Mouse (Mus musculus) CH12.LX (cell line): ENCODE measurements around the gene Eps8l3. TPM values are rescaled to one million over a fixed set of nuclear protein-coding genes. Genes with fewer than 3 reads are reported as not detected.
A peak's percentile ranks its signal among the peaks of the same experiment; 100 is the strongest.

ENCODE experiments used
- DNase-seq: peaks from one replicate; pipeline ENCODE4 v3.0.0-alpha.2; 2013; ENCODE audit errors: extremely low read depth
- H3K27ac ChIP-seq: 2 replicates; pipeline ENCODE4 v1.5.1; 2012; ENCODE audit warnings: low read depth, mild to moderate bottlenecking, control low read depth, moderate library complexity; ENCODE audit not compliant: insufficient read depth
- H3K27me3 ChIP-seq: replicated peaks from 2 replicates; pipeline ENCODE3; 2012; ENCODE audit warnings: inconsistent platforms
- H3K36me3 ChIP-seq, 2 experiments: replicated peaks in 1 of 2; 2 replicates each; pipeline versions ENCODE3 to v1.6.1; 2012; ENCODE audit warnings: inconsistent platforms in 1 of 2, low read length in 1 of 2, mild to moderate bottlenecking in 1 of 2, mixed read lengths in 1 of 2, moderate library complexity in 1 of 2; ENCODE audit not compliant: control insufficient read depth in 1 of 2, insufficient read depth in 1 of 2
- H3K4me1 ChIP-seq, 2 experiments: 2 replicates each; pipeline ENCODE4 v1.6.1; 2012; ENCODE audit warnings: inconsistent platforms in 1 of 2, moderate library complexity in 1 of 2; ENCODE audit not compliant: insufficient read depth in 2 of 2, control insufficient read depth in 1 of 2
- H3K4me2 ChIP-seq: 2 replicates; pipeline ENCODE4 v1.6.1; 2012; ENCODE audit warnings: low read depth, mild to moderate bottlenecking, control low read depth; ENCODE audit not compliant: poor library complexity, insufficient read depth, severe bottlenecking
- H3K4me3 ChIP-seq, 3 experiments: fragments of 150-350 bp in 1 of 3; sonication (generic) in 1 of 3; replicated peaks in 1 of 3; 2 replicates each; pipeline versions ENCODE3 to v1.5.1; 2011 to 2012; ENCODE audit warnings: low read depth in 2 of 3, low read length in 2 of 3, mild to moderate bottlenecking in 2 of 3, moderate library complexity in 2 of 3, control low read depth in 1 of 3, improper control_type of control experiment in 1 of 3, inconsistent platforms in 1 of 3, mixed read lengths in 1 of 3; ENCODE audit not compliant: poor library complexity in 1 of 3
- H3K79me2 ChIP-seq: replicated peaks from 2 replicates; pipeline ENCODE4 v1.6.1; 2012; ENCODE audit warnings: mild to moderate bottlenecking, moderate library complexity; ENCODE audit not compliant: control insufficient read depth, poor library complexity, insufficient read depth, severe bottlenecking; ENCODE audit errors: extremely low read depth
- H3K9ac ChIP-seq: 2 replicates; pipeline ENCODE4 v1.6.1; 2012; ENCODE audit warnings: low read depth, mild to moderate bottlenecking, control low read depth, moderate library complexity; ENCODE audit not compliant: insufficient read depth
- H3K9me3 ChIP-seq: replicated peaks from 2 replicates; pipeline ENCODE3; 2012; ENCODE audit warnings: low read length, inconsistent platforms, mixed read lengths
- BHLHE40 ChIP-seq: IDR thresholded peaks from 2 replicates; pipeline ENCODE4 v1.6.1; 2011; ENCODE audit warnings: mild to moderate bottlenecking, low read depth, low read length, improper control_type of control experiment
- CHD2 ChIP-seq: IDR thresholded peaks from 2 replicates; pipeline ENCODE4 v1.6.1; 2011; ENCODE audit warnings: low read length, improper control_type of control experiment
- E2F4 ChIP-seq: IDR thresholded peaks from 2 replicates; pipeline ENCODE4 v1.6.1; 2011; ENCODE audit warnings: low read depth, low read length, improper control_type of control experiment; ENCODE audit not compliant: insufficient replicate concordance
- ELF1 ChIP-seq: IDR thresholded peaks from 2 replicates; pipeline ENCODE4 v1.6.1; 2014; ENCODE audit warnings: low read depth, mild to moderate bottlenecking, inconsistent platforms, low read length, improper control_type of control experiment
- EP300 ChIP-seq: IDR thresholded peaks from 2 replicates; pipeline ENCODE4 v1.6.1; 2011; ENCODE audit warnings: low read length, improper control_type of control experiment
- ETS1 ChIP-seq: conservative IDR thresholded peaks from 2 replicates; pipeline ENCODE4 v1.6.1; 2012; ENCODE audit warnings: low read depth, mild to moderate bottlenecking, inconsistent platforms, low read length, improper control_type of control experiment, moderate library complexity
- GABPA ChIP-seq: IDR thresholded peaks from 2 replicates; pipeline ENCODE4 v1.6.1; 2012; ENCODE audit warnings: low read depth, low read length, improper control_type of control experiment, inconsistent platforms; ENCODE audit not compliant: insufficient replicate concordance
- HCFC1 ChIP-seq: IDR thresholded peaks from 2 replicates; pipeline ENCODE4 v1.6.1; 2012; ENCODE audit warnings: low read depth, mild to moderate bottlenecking, inconsistent platforms, low read length, improper control_type of control experiment
- IRF4 ChIP-seq: IDR thresholded peaks from 2 replicates; pipeline ENCODE4 v1.6.1; 2014; ENCODE audit warnings: low read depth, mild to moderate bottlenecking, inconsistent platforms, low read length, improper control_type of control experiment
- JUND ChIP-seq: conservative IDR thresholded peaks from 2 replicates; pipeline ENCODE4 v1.6.1; 2011; ENCODE audit warnings: low read depth, low read length, improper control_type of control experiment
- MAFK ChIP-seq: IDR thresholded peaks from 2 replicates; pipeline ENCODE4 v1.6.1; 2011; ENCODE audit warnings: low read length, improper control_type of control experiment; ENCODE audit not compliant: insufficient replicate concordance
- MAX ChIP-seq: IDR thresholded peaks from 2 replicates; pipeline ENCODE4 v1.6.1; 2011; ENCODE audit warnings: low read length, improper control_type of control experiment
- MAZ ChIP-seq: IDR thresholded peaks from 2 replicates; pipeline ENCODE4 v1.6.1; 2012; ENCODE audit warnings: low read depth, mild to moderate bottlenecking, inconsistent platforms, low read length, improper control_type of control experiment, moderate library complexity
- MEF2A ChIP-seq: IDR thresholded peaks from 2 replicates; pipeline ENCODE4 v1.6.1; 2014; ENCODE audit warnings: low read depth, mild to moderate bottlenecking, inconsistent platforms, low read length, improper control_type of control experiment, borderline replicate concordance
- MXI1 ChIP-seq: IDR thresholded peaks from 2 replicates; pipeline ENCODE4 v1.6.1; 2011; ENCODE audit warnings: mild to moderate bottlenecking, low read depth, low read length, improper control_type of control experiment
- PAX5 ChIP-seq: IDR thresholded peaks from 2 replicates; pipeline ENCODE4 v1.6.1; 2012; ENCODE audit warnings: low read length, inconsistent platforms, mixed read lengths
- POLR2A ChIP-seq: IDR thresholded peaks from 2 replicates; pipeline ENCODE4 v1.6.1; 2011; ENCODE audit warnings: low read depth, mild to moderate bottlenecking, improper control_type of control experiment, low read length
- RAD21 ChIP-seq: IDR thresholded peaks from 2 replicates; pipeline ENCODE4 v1.6.1; 2011; ENCODE audit warnings: low read depth, mild to moderate bottlenecking, low read length, improper control_type of control experiment, moderate library complexity
- RCOR1 ChIP-seq: conservative IDR thresholded peaks from 2 replicates; pipeline ENCODE4 v1.6.1; 2012; ENCODE audit warnings: low read depth, mild to moderate bottlenecking, inconsistent platforms, low read length, improper control_type of control experiment
- SIN3A ChIP-seq: IDR thresholded peaks from 2 replicates; pipeline ENCODE4 v1.6.1; 2012; ENCODE audit warnings: low read length, improper control_type of control experiment, inconsistent platforms
- SMC3 ChIP-seq: IDR thresholded peaks from 2 replicates; pipeline ENCODE4 v1.6.1; 2011; ENCODE audit warnings: low read depth, low read length, improper control_type of control experiment
- TBP ChIP-seq: conservative IDR thresholded peaks from 2 replicates; pipeline ENCODE4 v1.6.1; 2011; ENCODE audit warnings: low read depth, low read length, improper control_type of control experiment
- TCF12 ChIP-seq: IDR thresholded peaks from 2 replicates; pipeline ENCODE4 v1.6.1; 2014; ENCODE audit warnings: low read depth, mild to moderate bottlenecking, inconsistent platforms, low read length, improper control_type of control experiment
- UBTF ChIP-seq: IDR thresholded peaks from 2 replicates; pipeline ENCODE4 v1.6.1; 2012; ENCODE audit warnings: low read depth, mild to moderate bottlenecking, inconsistent platforms, low read length, improper control_type of control experiment, moderate library complexity
- USF1 ChIP-seq: IDR thresholded peaks from 2 replicates; pipeline ENCODE4 v1.6.1; 2014; ENCODE audit warnings: low read depth, mild to moderate bottlenecking, inconsistent platforms, low read length, improper control_type of control experiment
- USF2 ChIP-seq: conservative IDR thresholded peaks from 2 replicates; pipeline ENCODE4 v1.6.1; 2011; ENCODE audit warnings: low read depth, low read length, improper control_type of control experiment
- ZKSCAN1 ChIP-seq: IDR thresholded peaks from 2 replicates; pipeline ENCODE4 v1.6.1; 2012; ENCODE audit warnings: low read depth, inconsistent platforms, low read length, improper control_type of control experiment, borderline replicate concordance
- ZMIZ1 ChIP-seq: IDR thresholded peaks from 2 replicates; pipeline ENCODE4 v1.6.1; 2012; ENCODE audit warnings: low read depth, mild to moderate bottlenecking, inconsistent platforms, low read length, improper control_type of control experiment
- ZNF384 ChIP-seq: IDR thresholded peaks from 2 replicates; pipeline ENCODE4 v1.6.1; 2012; ENCODE audit warnings: low read depth, low read length, improper control_type of control experiment, inconsistent platforms
- dilution Hi-C: fragments of 300-500 bp; cut with MboI; formaldehyde crosslinking; loops from 2 replicates; pipeline ENCODE4 v1.14.3; 2020; ENCODE audit warnings: low sequenced_read_pairs; ENCODE audit not compliant: extremely low pct_unique_long_range_greater_than_20kb, extremely low pct_ligation_motif_present
- in situ Hi-C: fragments of 300-500 bp; cut with MboI; formaldehyde crosslinking; loops from 3 replicates; pipeline ENCODE4 v1.14.3; 2019; ENCODE audit warnings: low sequenced_read_pairs, low pct_ligation_motif_present, low pct_unique_long_range_greater_than_20kb, mixed read lengths
- polyA plus RNA-seq: library from polyadenylated mRNA; unstranded; fragments of >175 nt; gene quantifications from 2 replicates; pipeline ENCODE4 v1.2.1, GENCODE M21; 2012; ENCODE audit warnings: low read depth; ENCODE audit not compliant: insufficient read length
- total RNA-seq, 2 experiments: library from RNA; depleted of rRNA; stranded (reverse); fragments of 300-350 nt in 1 of 2; fragments of >200 nt in 1 of 2; gene quantifications; 2 replicates each; pipeline ENCODE4 v1.2.3; 2012 to 2014

The Eps8l3 gene
- total and polyA plus RNA-seq, 3 experiments = not detected

- TF ChIP-seq USF2 = no peak
Measured at GRCm38 (mm10) chr3:107832645-107833044, 44.4 kb upstream of the Eps8l3 start (continued).

DNA sequence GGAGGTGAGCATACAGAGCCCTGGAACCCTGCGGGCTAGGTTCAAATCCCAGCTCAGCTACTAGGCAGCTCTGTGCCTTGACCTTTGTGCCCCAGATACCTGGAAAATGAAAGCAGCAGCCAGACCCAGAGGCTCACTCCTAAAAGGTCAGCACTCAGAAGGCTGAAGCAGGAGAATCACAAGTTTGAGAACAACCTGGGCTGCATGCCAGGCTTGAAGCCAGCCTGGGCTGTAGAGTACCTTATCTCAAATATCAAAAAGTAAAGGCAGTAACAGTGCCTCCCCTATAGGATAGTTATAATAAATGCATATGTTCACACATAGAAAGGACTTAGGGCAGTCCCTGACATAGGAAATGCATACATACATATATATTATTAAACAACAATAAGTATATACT is 43.7 kb upstream of the Eps8l3 start:
- no peak overlapping the region; the same call in 1 of the 2 replicates for H3K4me2 ChIP-seq
- TF ChIP-seq GABPA (no peak), MAZ (no peak), ZKSCAN1 (no peak), SMC3 (no peak), ZNF384 (no peak), TCF12 (no peak)
- H3K79me2 ChIP-seq = no peaks in the 10 kb centered on the region
- H3K36me3 ChIP-seq = no peaks in the 10 kb centered on the region
- H3K27ac ChIP-seq = no peak overlapping the region
- peaks cover 18 to 69% of the 10 kb centered on the region in 2 experiments for H3K4me1 ChIP-seq
- in situ Hi-C loops (no loop called here), dilution Hi-C loops (no loop called here)
- peaks cover 2% of the 10 kb centered on the region for H3K9me3 ChIP-seq
- H3K27me3 ChIP-seq = no peaks in the 10 kb centered on the region
- H3K9ac ChIP-seq = no peak overlapping the region
- DNase-seq = no peak
- no peak overlapping the region for H3K4me3 ChIP-seq

DNA sequence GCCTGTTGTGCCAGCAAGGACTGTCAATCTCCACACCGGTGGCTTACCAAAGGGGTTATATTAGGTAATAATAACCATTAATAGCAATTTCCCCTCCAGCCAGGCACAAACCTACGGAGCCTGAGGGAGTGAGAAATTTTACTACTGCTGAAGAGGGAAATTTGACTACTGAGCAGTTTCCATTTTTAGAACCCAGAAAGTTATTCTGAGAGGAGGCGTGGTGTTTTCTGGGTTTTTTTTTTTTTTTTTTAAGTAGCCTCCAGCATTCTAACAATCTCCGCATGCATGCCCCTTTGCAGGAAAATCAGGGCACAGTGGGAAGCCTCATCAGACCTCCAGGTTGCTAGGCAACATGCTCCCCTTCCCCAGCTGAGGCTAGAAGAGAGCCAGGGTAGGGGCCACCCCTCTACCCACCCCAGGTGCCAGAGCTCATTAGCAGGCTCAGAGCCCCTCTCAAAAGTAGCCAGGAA is 43.1 kb upstream of the Eps8l3 start:
- peak overlapping the region; percentile 92 for H3K4me2 ChIP-seq
- H3K27ac ChIP-seq = no peak overlapping the region
- no peaks in the 10 kb centered on the region for H3K36me3 ChIP-seq
- dilution Hi-C loops = no loop called here
- peaks cover 18 to 65% of the 10 kb centered on the region in 2 experiments for H3K4me1 ChIP-seq
- peaks cover 2% of the 10 kb centered on the region for H3K9me3 ChIP-seq
- peak; percentile 77 for DNase-seq
- in situ Hi-C loops = no loop called here
- H3K27me3 ChIP-seq = no peaks in the 10 kb centered on the region
- H3K4me3 ChIP-seq = no peak overlapping the region
- no peaks in the 10 kb centered on the region for H3K79me2 ChIP-seq
- no peak overlapping the region for H3K9ac ChIP-seq
- peak; percentile 34; the same call in 1 of the 2 replicates for TF ChIP-seq E2F4
- no peak for TF ChIP-seq SIN3A
- TF ChIP-seq MAZ = peak; percentile 72; the same call in 1 of the 2 replicates
- no peak for TF ChIP-seq HCFC1
- no peak for TF ChIP-seq ZMIZ1
- TF ChIP-seq USF1 = no peak
- TF ChIP-seq TCF12 = peak; percentile 59; the same call in 1 of the 2 replicates
- TF ChIP-seq RCOR1 = peak; percentile 83
- peak; percentile 60; the same call in 1 of the 2 replicates for TF ChIP-seq JUND
- TF ChIP-seq IRF4 = peak; percentile 78
- TF ChIP-seq ZKSCAN1 = no peak
- peak; percentile 54 for TF ChIP-seq MAX
- TF ChIP-seq RAD21 = no peak; the same call in 1 of the 2 replicates
- no peak for TF ChIP-seq CHD2
- TF ChIP-seq SMC3 = no peak
- TF ChIP-seq BHLHE40 = peak; percentile 68
- peak; percentile 88 for TF ChIP-seq EP300
- TF ChIP-seq POLR2A = no peak
- TF ChIP-seq ELF1 = no peak; the same call in 1 of the 2 replicates
- peak; percentile 92 for TF ChIP-seq MAFK
- TF ChIP-seq PAX5 = no peak
- 0 out of 2 replicates have a peak, but pooled peaks have one; percentile 48 for TF ChIP-seq TBP
- peak; percentile 75 for TF ChIP-seq MXI1
- no peak for TF ChIP-seq USF2
- TF ChIP-seq ETS1 = peak; percentile 89
- 0 out of 2 replicates have a peak, but pooled peaks have one; percentile 60 for TF ChIP-seq UBTF
- TF ChIP-seq ZNF384 = peak; percentile 99
- peak; percentile 100 for TF ChIP-seq MEF2A
- TF ChIP-seq GABPA = no peak
